Mouse (Mus musculus) mouse trophoblast stem cell (cell line): Measurements from ENCODE around the gene Depdc1b.

Experiments used
- in situ Hi-C, 2 experiments: fragments of 300-500 bp; cut with MseI, MboI; formaldehyde crosslinking; loops; 2 replicates in 1 of 2; 3 replicates in 1 of 2; pipeline ENCODE4 v1.15.1; 2025

The Depdc1b gene

DNA sequence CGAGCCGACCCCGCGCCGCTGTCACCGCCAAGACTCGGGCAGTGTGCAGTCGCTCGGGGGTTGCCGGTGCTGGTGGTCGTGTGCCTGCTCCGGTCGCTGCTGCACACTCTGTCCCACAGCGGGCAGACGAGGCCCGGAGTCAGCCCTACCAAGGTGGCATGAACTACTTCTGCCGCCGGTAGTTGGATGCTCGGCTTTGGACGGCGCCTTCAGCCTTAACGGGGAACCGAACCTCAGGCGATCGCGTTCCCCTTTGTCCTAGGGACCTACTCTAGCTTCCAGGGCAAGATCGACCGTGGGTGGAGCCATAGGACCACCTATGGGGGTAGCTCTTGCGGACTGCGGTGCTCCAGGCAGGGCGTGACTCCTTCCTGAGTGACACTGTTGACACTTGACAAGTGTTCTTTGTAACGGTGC is 363 bp downstream of the Depdc1b start:
- in situ Hi-C loops: loop anchor here in 1 of 2 experiments (10.0 kb wide), 1 partner anchor 102 kb away; the partner anchor contains the start of gene Elovl7

DNA sequence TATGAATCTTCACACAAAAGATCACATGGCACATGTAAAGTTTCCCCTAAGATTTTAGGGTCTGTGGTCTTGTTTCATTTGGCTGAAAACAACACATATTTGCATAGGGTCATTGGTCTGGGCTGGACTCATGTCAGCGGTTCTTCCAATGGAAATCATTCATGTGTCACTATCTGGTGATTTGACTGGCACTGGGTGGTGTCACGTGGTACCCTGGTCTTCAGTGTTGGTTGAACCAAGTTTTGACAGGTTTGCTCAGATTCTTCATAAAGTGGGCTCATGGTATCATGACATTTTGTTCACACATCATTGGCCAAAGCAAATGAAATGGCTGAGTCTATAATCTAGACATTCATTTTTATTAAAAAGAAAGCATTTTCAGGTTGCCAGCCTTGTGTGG is 1.3 kb downstream of the Depdc1b start:
- in situ Hi-C loops: loop anchor here in 1 of 2 experiments (10.0 kb wide), 1 partner anchor 103 kb away; the partner anchor contains the start of gene Elovl7

DNA sequence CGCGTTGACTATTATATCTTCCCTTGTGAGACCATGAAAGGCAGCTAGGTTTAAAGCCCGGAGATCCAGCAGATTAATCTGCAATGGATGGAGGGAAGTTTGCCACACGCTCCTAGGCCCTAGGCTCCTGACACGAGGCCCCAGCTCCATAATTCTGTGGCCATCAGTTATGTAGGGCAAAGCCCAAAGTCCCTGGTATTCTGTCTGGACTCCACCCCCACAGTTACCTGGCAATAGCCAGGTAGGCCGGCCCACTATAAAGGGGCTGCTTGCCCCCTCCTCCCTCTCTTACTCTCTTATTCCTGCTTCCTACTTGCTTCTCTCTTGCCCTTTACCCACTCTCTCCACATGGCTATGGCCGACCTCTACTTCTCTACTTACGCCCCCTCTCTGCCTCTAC is 2.9 kb downstream of the Depdc1b start:
- in situ Hi-C loops: loop anchor here in 1 of 2 experiments (10.0 kb wide), 1 partner anchor 104 kb away; the partner anchor contains the start of gene Elovl7

DNA sequence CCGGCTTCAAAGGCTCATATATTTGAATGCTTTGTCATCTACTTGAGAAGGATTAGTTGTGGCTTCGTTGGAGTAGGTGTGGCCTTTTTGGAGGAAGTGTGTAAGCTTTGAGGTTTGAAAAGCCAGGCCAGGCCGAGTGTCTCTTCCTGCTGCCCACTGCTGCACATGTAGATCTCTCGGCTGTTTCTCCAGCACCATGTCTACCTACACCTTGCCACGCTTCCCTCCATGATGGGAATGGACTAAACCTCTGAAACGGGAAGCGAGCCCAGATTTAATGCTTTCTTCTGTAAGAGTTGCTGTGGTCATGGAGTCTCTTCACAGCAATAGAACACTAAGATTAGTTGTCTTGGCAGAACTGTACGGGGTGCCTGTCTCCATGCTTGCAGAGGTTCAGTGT is 4.1 kb downstream of the Depdc1b start:
- in situ Hi-C loops: no loop called here

DNA sequence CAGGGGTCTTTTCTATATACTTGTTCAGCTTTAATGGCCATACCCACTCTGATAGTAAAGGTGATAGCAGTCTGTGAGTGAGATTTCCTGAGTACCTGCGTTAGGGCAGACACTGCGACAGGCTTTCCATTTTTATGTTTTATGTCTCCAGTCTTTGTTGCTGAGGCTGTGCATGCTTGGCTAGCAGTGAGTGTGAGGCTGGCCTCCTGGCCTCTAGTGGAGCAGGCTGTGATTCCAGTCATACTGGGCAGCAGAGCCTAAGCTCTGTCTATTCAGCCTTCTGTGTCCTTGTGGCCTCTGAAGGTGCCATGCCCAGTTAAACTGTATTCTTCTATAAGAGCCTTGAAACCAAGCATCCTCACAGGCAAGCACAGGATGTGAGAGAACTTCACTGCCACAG is 6.3 kb downstream of the Depdc1b start:
- in situ Hi-C loops: no loop called here

DNA sequence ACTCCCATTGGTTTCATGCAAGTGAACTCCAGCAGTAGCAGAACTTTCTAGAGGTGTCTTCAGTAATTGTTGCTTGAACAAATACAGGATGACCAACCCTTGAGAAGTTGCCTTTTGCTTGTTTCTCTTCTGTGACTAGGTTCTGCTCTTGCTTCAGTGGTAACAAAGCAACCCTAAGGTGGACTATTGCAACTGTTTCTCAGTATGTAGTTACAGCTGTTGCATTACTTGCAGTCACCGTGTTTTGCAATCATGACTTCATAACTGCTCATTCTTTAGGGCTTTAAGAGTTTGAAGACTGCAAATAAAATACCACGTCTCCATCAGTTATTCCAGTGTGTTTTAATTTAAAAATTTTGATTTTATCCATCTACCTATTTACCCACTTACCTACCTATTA is 7.2 kb downstream of the Depdc1b start:
- in situ Hi-C loops: no loop called here

DNA sequence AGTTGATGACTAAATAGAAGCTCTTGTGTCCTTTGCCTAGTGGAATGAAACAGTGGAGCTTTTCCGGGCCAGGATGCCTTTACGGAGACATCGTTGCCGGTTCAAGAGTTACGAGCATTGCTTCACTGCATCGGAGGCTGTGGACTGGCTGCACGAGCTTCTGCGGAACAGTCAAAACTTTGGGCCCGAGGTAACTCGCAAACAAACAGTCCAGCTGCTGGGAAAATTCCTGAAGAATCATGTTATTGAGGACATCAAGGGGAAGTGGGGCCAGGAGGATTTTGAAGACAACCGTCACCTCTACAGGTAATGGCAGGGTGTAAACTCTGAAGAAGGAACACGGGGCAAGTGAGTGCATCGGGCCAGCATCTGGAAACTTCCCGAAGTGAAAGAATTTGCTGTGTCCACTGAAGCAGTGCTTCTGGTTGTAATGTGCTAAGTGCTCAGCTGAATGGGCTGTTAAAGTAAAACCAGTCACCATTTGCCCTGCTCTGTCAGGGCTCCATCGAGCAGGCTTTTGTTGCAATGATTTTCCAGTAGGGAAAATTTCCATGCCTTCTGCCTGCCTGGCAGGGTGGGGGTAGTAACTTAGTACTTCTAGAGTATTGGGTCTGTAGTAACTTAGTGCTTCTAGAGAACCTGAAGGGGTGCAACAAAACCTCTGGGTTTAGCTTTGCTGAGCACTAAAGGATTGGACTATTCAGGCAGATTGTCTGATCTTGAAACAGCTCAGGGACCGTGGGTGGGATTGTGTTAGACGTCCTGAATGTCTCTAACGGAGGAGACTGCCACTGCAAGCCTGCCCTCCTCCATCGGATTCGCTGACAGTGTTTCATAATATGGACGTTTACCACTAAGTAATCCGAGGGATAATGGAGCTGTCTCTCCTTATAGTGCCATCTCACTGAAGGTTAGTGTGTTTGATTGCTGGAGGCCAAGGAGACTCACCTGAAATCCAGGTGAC is 8.0 kb downstream of the Depdc1b start:
- in situ Hi-C loops: no loop called here

DNA sequence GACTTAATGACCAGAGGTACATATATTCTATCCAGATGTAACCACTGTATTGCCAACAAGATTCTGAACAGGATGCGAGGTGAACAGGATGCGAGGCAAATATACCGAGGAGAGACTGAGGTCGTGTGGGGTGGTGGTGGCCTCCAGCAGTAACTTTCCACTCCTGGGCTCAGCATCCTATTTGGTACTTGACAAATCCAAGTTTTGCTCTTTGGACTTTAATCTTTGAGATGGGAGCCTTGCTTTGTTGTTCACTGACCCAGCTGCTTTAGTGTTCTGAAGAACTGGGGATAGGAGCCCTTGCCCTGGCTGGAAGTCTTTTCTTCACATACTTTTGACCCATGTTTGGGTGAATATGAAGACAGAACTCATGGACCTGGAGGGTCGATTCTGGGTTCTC is 9.7 kb downstream of the Depdc1b start:
- in situ Hi-C loops: loop anchor here (5.0 kb wide), 2 partner anchors 129 to 134 kb away; no protein-coding TSS in a partner anchor

DNA sequence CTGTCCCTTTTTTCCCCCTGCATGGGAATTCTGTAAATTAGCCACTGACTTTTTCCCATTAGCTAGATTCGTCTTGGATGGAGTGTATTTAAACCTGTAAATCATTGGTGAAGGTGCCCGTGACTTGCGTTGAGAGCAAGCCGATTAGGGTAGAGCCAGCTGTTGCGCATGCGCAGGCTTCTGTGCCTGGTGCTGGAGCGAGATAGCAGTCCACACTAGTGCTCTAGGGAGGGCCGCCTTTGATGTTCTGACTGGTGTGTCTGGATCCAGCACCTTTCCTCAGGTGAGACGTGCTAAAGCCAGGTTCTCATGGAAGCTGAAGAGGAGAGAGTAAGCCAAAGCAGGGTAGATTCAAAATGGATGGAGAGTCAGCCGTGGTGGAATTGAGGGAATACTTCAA is 10.2 kb downstream of the Depdc1b start:
- in situ Hi-C loops: loop anchor here (5.0 kb wide), 2 partner anchors 129 to 134 kb away; no protein-coding TSS in a partner anchor

DNA sequence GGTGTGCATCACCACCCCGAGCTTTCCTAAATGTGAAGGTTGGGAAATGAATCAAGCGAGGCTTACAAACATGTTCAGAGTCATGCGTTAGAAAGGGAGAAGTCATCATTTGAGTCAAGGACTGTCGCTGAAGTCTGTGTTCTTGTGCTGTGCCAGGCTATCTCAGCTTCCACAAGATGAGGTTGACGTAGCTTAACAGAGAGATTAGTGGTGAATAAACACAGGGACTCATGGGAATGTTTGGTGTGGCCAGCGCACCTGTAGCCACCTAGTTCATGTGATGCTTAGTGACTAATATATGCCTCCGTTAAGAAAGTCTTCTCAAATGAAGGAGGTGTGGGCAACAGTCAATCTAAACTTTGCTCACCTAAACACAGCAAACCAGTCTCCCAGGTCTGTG is 10.9 kb downstream of the Depdc1b start:
- in situ Hi-C loops: loop anchor here (5.0 kb wide), 2 partner anchors 130 to 135 kb away; no protein-coding TSS in a partner anchor

DNA sequence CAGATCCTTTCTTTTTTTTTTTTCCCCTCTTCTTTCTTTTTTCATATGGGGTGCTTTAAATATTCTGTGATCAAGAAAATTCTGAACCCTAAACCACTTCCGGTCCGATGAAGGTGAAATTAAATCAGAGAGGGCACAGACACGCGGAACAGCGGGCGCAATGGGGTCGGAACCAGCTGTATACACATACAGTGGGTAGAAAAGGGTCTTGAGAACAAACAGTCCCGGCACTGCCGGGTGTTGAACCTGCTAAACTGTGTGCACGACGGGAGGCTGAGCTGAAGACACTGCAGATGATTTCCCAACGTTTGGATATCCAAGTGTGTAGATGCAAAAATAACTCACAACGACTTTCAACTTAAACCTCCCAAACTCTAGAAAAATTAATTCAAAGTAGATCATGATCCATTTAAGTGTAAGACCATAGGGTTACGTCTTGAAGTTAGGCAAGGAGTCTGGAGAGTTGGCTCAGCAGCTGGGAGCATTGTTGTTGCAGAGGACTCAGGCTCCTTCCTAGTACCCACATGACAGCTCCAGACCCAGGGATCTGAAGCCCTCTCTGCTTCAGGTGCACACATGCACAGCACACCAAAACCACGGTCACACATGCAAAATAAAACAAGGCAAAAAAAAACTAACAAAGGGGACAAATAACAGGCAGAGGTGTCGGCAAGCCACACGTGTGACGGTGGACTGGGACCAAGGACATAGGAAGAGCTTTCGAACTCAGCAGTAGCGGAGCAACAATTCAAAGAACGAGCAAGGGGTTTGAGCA is 12.5 kb downstream of the Depdc1b start:
- in situ Hi-C loops: loop anchor here (5.0 kb wide), 2 partner anchors 131 to 136 kb away; no protein-coding TSS in a partner anchor

DNA sequence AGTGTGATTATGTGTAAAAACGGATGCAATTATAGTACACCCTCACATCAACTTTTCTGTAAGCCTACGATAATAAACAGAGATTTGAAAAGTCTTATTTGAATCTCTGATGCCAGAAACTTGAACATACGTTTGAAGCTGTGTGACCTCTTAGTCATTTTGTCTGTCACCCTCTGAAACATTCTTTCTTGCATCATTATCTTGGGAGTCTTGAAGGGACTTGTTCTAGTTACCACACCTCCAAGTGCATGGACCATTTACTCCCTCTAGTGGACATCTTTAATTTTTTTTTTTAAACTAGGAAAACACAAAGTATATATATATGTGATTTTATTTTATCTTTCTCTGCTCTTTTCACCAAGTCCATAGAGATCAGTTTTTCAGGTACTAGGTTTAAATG is 13.6 kb downstream of the Depdc1b start:
- in situ Hi-C loops: loop anchor here (5.0 kb wide), 2 partner anchors 132 to 137 kb away; no protein-coding TSS in a partner anchor

DNA sequence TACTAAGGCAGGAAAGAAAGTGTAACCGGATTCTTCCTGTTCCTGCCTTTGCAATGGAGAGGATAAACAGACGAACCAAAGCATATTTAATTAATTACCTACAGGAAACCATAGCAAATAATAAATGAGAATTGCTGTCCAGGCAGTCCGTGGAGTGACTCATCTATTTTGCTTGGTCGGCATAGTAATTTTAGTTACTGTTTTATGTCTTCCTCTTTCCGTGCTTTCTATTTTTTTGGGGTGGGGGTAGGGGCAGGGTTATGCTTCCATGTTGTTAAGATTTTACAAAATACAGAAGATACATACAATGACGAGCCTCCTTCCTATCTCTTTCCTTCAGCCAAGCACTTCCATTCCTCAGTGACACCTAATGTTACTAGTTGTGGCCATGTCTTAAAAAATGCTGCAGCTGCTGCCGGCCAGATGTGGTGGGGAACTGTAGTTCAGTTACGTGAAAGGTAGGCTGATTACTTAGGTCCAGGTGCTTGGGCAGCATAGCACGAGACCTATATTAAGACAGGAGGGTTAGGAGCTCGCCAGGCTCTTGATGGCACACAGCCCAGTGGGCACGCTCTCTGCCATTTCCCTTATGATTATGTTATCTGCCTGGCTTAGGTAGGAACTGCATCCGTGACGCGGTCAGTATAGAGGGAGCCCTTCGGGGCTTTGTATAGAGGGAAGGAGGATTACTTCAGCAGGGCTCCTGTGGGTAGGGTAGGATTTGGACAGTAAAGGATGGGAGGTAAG is 19.3 kb downstream of the Depdc1b start:
- in situ Hi-C loops: no loop called here

DNA sequence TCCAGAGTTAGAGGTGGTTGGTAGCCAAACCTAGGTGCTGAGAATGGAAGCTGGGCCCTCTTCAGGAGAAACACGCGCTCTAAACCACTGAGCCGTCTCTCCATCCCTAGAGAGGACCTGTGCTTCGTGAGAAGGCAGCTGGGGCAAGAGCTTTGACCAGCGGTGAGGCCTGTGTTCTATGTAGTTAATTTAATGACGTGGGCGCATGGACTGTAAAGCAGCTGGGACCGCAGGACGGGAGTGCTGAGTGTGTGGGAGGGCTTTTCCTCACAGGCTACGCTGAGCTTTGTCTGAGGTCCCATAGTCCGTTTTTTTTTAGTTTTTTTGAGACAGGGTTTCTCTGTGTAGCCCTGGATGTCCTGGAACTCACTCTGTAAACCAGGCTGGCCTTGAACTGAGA is 20.1 kb downstream of the Depdc1b start:
- in situ Hi-C loops: no loop called here

DNA sequence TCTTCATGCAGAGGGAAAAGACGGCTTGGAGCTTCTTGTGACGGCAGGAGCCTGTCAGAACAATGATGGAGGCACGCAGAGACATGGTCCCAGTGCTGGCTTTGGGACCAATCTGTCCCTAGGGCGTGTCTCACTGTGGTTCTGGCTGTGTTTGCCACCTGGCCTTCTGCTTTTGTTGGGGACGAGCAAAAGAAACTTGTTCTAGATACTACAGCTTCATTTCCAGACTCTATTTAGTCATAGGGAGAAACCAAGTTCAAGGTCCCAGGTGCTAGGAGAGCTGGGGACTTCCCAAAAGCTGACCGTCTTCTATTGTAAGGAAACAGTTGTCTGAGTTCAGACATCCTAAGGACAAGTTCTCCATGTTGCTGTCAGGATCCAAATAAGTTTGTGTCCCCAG is 21.2 kb downstream of the Depdc1b start:
- in situ Hi-C loops: no loop called here

DNA sequence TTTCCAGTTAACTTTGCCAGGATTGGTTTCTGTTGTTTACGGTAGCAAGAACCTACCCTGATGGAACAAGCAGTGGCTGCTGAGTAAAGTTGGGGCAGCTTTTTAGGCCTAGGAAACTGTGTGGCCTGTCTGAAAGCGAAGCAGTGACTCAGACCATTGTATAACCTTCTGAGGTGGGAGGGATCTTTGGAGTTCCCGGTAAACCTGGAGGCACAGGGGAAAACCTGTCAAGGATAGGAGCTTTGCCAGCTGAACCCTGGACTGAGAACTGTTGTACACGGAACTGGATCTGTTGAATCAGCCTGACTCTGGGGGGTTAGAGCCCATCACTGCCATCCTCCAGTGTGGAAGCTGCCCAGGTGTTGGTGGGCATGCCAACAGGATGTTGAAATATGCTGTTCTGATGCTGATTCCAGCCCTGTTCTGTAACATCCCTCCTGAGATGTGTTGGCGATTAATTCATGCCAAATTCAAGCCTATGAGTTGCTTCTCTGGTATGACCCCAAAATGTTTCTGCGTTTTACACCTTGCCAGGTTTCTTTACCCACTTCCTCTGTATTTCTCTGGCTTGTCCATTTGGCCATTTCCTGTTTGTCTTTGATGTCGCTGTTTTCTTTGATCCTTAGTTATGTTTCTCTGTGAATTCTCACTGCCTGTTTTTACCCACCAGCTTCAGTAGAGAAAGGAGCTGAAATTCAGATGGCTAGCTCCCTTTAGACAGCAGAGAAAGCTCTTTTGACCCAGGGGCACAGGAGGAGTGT is 22.1 kb downstream of the Depdc1b start:
- in situ Hi-C loops: no loop called here

DNA sequence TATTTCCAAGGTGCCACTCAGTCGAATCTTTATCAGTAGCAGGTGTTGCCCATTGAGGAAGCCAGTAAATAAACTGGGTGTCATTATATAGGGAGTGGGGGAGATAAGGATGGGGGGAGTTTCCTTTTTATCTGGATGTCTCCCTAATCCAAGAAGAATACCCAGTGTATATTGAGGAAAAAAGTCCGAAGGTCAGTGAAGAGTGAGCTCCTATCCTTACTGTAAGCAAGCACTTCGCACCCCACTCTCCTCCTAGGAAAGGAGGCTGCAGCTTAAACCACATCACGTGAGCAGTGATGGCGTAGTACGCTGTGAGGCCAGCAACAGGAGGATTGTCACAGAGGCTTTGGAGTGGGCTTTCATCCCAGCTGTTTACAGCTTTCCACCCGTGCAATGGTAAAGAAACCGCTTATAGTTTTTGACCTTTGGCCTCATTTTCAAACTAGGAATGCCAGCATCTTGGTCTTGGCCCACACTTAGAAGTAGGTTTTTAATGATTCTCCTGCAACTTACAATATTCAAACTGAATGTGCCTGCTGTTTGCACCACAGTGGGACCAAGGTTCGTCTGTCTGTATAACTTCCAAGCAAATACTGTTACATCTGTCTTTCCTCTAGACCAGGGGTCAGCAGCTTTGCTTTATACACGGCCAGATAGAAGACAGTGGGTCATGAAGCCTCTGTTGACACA is 23.9 kb downstream of the Depdc1b start:
- in situ Hi-C loops: no loop called here

DNA sequence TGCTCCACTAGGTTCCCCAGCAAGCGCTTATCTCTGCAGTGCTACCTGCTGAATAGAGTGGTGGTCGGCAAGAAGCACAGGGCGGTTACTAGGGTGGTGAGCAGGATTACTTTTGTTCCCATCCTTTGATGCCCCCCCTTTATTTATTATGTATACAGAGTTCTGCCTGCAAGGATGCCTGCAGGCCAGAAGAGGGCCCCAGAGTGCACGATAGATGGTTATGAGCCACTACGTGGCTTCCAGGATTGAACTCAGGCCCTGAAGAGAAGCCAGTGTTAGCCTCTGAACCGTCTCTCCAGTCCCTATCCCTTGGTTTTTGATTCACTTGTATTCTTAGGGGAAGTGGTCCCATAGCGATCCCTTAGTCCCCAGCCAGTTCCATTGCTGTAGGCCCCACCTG is 25.5 kb downstream of the Depdc1b start:
- in situ Hi-C loops: no loop called here

DNA sequence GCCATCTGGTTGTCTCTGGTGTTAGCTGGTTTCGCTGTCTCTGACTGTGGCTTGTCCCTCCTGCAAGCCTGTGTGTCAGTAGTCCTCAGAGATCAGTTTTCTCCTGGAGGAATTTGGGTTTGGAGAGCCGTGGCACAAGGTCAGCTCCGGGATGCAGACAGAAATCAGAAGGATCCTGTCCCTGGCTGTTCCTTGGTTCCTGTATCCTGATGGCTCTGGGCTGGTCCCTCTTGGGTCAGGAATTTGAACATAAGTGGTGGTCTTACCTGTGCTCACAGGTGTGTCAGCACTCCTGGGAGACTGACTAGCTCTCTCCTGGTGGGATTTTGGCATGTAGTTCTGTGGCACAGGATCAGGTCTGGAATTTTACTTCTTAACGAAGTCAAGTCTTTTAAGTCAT is 29.6 kb downstream of the Depdc1b start:
- in situ Hi-C loops: no loop called here

DNA sequence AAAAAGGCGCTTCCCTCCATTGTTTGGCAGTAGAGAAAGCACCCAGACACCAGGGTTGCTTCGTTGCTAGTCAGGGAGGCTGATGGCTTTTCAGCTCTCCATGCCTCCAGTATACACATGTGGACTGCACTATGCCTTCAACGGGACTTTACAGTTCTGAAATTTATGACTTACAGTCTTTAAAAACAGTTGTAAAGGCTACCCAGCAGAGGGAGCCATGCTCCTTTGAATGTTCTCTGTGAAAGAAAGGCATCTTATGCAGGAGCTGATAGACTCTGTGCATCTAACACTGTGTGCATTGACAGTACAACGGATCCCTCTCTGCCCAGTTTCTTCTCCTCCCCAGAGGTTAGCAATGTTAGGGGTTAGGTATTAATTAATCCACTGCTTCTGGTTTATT is 30.9 kb downstream of the Depdc1b start:
- in situ Hi-C loops: no loop called here
